Mouse (Mus musculus) lung, adult 2 months (tissue): Measurements from ENCODE around the gene Higd1a.

ENCODE experiments used
- CTCF ChIP-seq: fragments of 200-500 bp; IDR thresholded peaks from 2 replicates; pipeline ENCODE4 v1.5.1; 2011; ENCODE audit warnings: mild to moderate bottlenecking, low read length, control low read depth; ENCODE audit not compliant: insufficient read depth
- POLR2A ChIP-seq: fragments of 200-500 bp; IDR thresholded peaks from 2 replicates; pipeline ENCODE4 v1.6.1; 2011; ENCODE audit warnings: low read depth, mild to moderate bottlenecking, control low read depth, low read length, borderline replicate concordance; ENCODE audit errors: extremely low read depth

GRCm38 (mm10) chr9:121847138-121847537 is 11.0 kb downstream of the Higd1a start:
- no peak for TF ChIP-seq CTCF
- no peak for TF ChIP-seq POLR2A
